Mouse (Mus musculus): Measurements from ENCODE around the gene Olfr464. TPM values are rescaled to one million over a fixed set of nuclear protein-coding genes. Genes with fewer than 3 reads are reported as not detected.

Gene Olfr464
- total and polyA plus RNA-seq, 3 experiments, result not detected

DNA sequence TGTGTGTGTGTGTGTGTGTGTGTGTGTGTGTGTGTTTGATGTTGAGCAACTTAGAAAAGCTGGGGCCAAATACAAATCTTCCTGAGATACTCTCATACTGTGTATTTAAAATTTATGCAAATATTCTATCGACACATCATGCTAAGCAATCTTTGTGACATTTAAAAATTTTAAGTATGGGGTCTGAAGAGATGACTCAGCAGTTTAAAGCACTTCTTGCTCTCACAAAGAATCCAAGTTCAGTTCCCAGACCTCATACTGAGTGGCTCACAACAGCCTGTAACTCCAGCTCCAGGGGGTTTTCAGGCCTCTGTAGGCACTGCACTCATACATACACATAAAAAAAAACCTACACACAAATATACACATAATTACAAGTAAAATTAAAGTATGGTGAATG, 4.8 kb downstream of the Olfr464 start:
- no peak for DNase-seq (ENCODE audit: extremely low read depth)
- H3K36me3 ChIP-seq (replicated peaks in 1 of 2; ENCODE audit: control insufficient read depth in 1 of 2, insufficient read depth in 1 of 2, low read length in 1 of 2), result no peaks in the 10 kb centered on the region
- in situ Hi-C loops (cut with MboI; ENCODE audit: low pct_ligation_motif_present, low pct_unique_long_range_greater_than_20kb, low sequenced_read_pairs), result no loop called here
- no peaks in the 10 kb centered on the region for H3K79me2 ChIP-seq (replicated peaks; ENCODE audit: control insufficient read depth, extremely low read depth, insufficient read depth, poor library complexity, severe bottlenecking)
- H3K9ac ChIP-seq (ENCODE audit: insufficient read depth, low read depth), result no peak overlapping the region
- H3K27me3 ChIP-seq (replicated peaks), result peaks cover 69% of the 10 kb centered on the region
- H3K9me3 ChIP-seq (replicated peaks; ENCODE audit: low read length), result no peaks in the 10 kb centered on the region
- TF ChIP-seq MAFK (IDR thresholded peaks at IDR 0.05; ENCODE audit: insufficient replicate concordance, low read length) (peak; percentile 86), CTCF (conservative IDR thresholded peaks at IDR 0.05 in 1 of 2, IDR thresholded peaks at IDR 0.05 in 1 of 2; ENCODE audit: low read depth in 2 of 2, low read length in 2 of 2) (no peak)
- H3K4me1 ChIP-seq (ENCODE audit: control insufficient read depth in 1 of 2, insufficient read depth in 2 of 2), result no peaks in the 10 kb centered on the region
- H3K4me3 ChIP-seq (replicated peaks in 1 of 3; ENCODE audit: low read depth in 2 of 3, low read length in 2 of 3, poor library complexity in 1 of 3), result no peak overlapping the region
- no peak overlapping the region for H3K4me2 ChIP-seq (ENCODE audit: insufficient read depth, low read depth, poor library complexity, severe bottlenecking)
- no peak overlapping the region for H3K27ac ChIP-seq (ENCODE audit: insufficient read depth, low read depth)
- dilution Hi-C loops (cut with MboI; ENCODE audit: extremely low pct_ligation_motif_present, extremely low pct_unique_long_range_greater_than_20kb, low sequenced_read_pairs), result no loop called here

DNA sequence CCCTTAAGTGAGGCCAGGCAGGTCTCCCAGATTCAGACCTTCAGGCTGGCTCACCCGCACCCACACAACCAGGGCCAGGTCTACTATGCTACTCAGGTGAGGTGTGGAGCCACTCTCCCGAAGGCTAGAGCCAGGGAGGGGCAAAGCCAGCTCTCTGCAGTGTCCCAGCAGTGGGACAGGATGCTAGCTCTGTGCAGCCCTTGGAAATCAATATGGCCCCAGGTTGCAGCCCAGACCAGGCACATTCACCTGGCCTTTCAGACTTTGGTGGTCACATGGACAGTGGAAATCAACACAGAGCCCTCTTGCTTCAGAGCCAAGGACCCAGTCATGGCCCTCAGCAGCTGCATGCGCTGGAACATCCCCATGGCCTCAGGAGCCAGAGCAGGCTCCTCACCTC, 16.4 kb downstream of the Olfr464 start:
- Histone ChIP-seq H3K27ac (ENCODE audit: insufficient read depth, low read depth) (no peak overlapping the region), H3K9me3 (replicated peaks; ENCODE audit: low read length) (peaks cover 2% of the 10 kb centered on the region), H3K4me3 (replicated peaks in 1 of 3; ENCODE audit: low read depth in 2 of 3, low read length in 2 of 3, poor library complexity in 1 of 3) (no peak overlapping the region), H3K27me3 (replicated peaks) (peaks cover 48% of the 10 kb centered on the region), H3K36me3 (replicated peaks in 1 of 2; ENCODE audit: control insufficient read depth in 1 of 2, insufficient read depth in 1 of 2, low read length in 1 of 2) (no peaks in the 10 kb centered on the region), H3K79me2 (replicated peaks; ENCODE audit: control insufficient read depth, extremely low read depth, insufficient read depth, poor library complexity, severe bottlenecking) (no peaks in the 10 kb centered on the region), H3K9ac (ENCODE audit: insufficient read depth, low read depth) (no peak overlapping the region), H3K4me2 (ENCODE audit: insufficient read depth, low read depth, poor library complexity, severe bottlenecking) (no peak overlapping the region), H3K4me1 (ENCODE audit: control insufficient read depth in 1 of 2, insufficient read depth in 2 of 2) (peaks cover 4 to 8% of the 10 kb centered on the region in 2 experiments; a peak in 2 of 4 replicates)
- no peak for TF ChIP-seq PAX5 (IDR thresholded peaks at IDR 0.05; ENCODE audit: low read length)
- no peak for TF ChIP-seq SMC3 (IDR thresholded peaks at IDR 0.05; ENCODE audit: low read depth, low read length)
- TF ChIP-seq HCFC1 (IDR thresholded peaks at IDR 0.05; ENCODE audit: low read depth, low read length), result no peak
- TF ChIP-seq CHD1 (IDR thresholded peaks at IDR 0.05; ENCODE audit: low read depth, low read length), result no peak
- no peak for TF ChIP-seq POLR2A (IDR thresholded peaks at IDR 0.05; ENCODE audit: low read depth, low read length)
- TF ChIP-seq MYC (IDR thresholded peaks at IDR 0.05; ENCODE audit: low read depth, low read length), result no peak
- no peak for TF ChIP-seq MEF2A (IDR thresholded peaks at IDR 0.05; ENCODE audit: borderline replicate concordance, low read depth, low read length)
- TF ChIP-seq JUN (IDR thresholded peaks at IDR 0.05; ENCODE audit: insufficient read depth, low read depth, low read length), result no peak
- TF ChIP-seq USF2 (conservative IDR thresholded peaks at IDR 0.05; ENCODE audit: low read depth, low read length), result no peak
- no peak for TF ChIP-seq ZC3H11A (IDR thresholded peaks at IDR 0.05; ENCODE audit: low read depth, low read length)
- no peak for TF ChIP-seq KAT2A (IDR thresholded peaks at IDR 0.05; ENCODE audit: insufficient replicate concordance, low read length)
- TF ChIP-seq ZMIZ1 (IDR thresholded peaks at IDR 0.05; ENCODE audit: low read depth, low read length), result no peak
- no peak for TF ChIP-seq MAFK (IDR thresholded peaks at IDR 0.05; ENCODE audit: insufficient replicate concordance, low read length)
- no peak for TF ChIP-seq ZKSCAN1 (IDR thresholded peaks at IDR 0.05; ENCODE audit: borderline replicate concordance, low read depth, low read length)
- in situ Hi-C loops (cut with MboI; ENCODE audit: low pct_ligation_motif_present, low pct_unique_long_range_greater_than_20kb, low sequenced_read_pairs) (no loop called here), dilution Hi-C loops (cut with MboI; ENCODE audit: extremely low pct_ligation_motif_present, extremely low pct_unique_long_range_greater_than_20kb, low sequenced_read_pairs) (no loop called here)
- no peak for DNase-seq (ENCODE audit: extremely low read depth)

DNA sequence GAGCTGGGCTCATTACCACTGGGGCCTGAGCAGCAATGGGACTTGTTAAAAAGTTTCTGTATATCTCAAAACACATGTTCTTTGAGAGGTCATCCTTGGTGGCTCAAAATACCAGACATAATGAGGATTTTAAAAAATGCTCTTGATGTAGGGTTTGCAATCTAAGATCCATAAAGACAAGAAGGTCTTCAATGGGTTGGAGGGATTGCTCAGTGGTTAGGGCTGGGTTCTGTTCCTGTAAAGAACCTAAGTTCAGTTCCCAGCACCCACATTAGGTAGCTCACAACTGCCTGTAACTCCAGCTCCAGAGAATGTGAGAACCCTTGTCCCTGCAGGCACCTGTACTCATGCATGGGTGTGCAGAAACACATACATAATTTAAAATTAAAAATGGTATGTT, 23.5 kb downstream of the Olfr464 start, which contains the start of gene Olfr463:
TSS of gene Olfr463 (minus strand) at position 101 of the 400 bp plus-strand sequence.
- no peaks in the 10 kb centered on the region for H3K36me3 ChIP-seq (replicated peaks in 1 of 2; ENCODE audit: control insufficient read depth in 1 of 2, insufficient read depth in 1 of 2, low read length in 1 of 2)
- no peak for DNase-seq (ENCODE audit: extremely low read depth)
- no peak within 1 kb of the TSS for H3K27ac ChIP-seq (ENCODE audit: insufficient read depth, low read depth)
- dilution Hi-C loops (cut with MboI; ENCODE audit: extremely low pct_ligation_motif_present, extremely low pct_unique_long_range_greater_than_20kb, low sequenced_read_pairs) (no loop called here), in situ Hi-C loops (cut with MboI; ENCODE audit: low pct_ligation_motif_present, low pct_unique_long_range_greater_than_20kb, low sequenced_read_pairs) (no loop called here)
- peaks cover 2% of the 10 kb centered on the region for H3K9me3 ChIP-seq (replicated peaks; ENCODE audit: low read length)
- H3K4me3 ChIP-seq (replicated peaks in 1 of 3; ENCODE audit: low read depth in 2 of 3, low read length in 2 of 3, poor library complexity in 1 of 3), result no peak within 1 kb of the TSS
- H3K4me1 ChIP-seq (ENCODE audit: control insufficient read depth in 1 of 2, insufficient read depth in 2 of 2), result peaks cover 0 to 3% of the 10 kb centered on the region in 2 experiments; a peak in 2 of 4 replicates
- H3K79me2 ChIP-seq (replicated peaks; ENCODE audit: control insufficient read depth, extremely low read depth, insufficient read depth, poor library complexity, severe bottlenecking), result no peaks in the 10 kb centered on the region
- H3K27me3 ChIP-seq (replicated peaks), result peaks cover 50% of the 10 kb centered on the region
- no peak within 1 kb of the TSS for H3K4me2 ChIP-seq (ENCODE audit: insufficient read depth, low read depth, poor library complexity, severe bottlenecking)
- no peak within 1 kb of the TSS for H3K9ac ChIP-seq (ENCODE audit: insufficient read depth, low read depth)
- TF ChIP-seq RCOR1 (conservative IDR thresholded peaks at IDR 0.05; ENCODE audit: low read depth, low read length), result no peak
- no peak for TF ChIP-seq ELF1 (IDR thresholded peaks at IDR 0.05; ENCODE audit: low read depth, low read length)
- no peak for TF ChIP-seq GABPA (IDR thresholded peaks at IDR 0.05; ENCODE audit: insufficient replicate concordance, low read depth, low read length)
- no peak for TF ChIP-seq POLR2AphosphoS2 (IDR thresholded peaks at IDR 0.05; ENCODE audit: low read depth, low read length)
- no peak for TF ChIP-seq BHLHE40 (IDR thresholded peaks at IDR 0.05; ENCODE audit: low read depth, low read length)
- no peak for TF ChIP-seq CHD1 (IDR thresholded peaks at IDR 0.05; ENCODE audit: low read depth, low read length)
- no peak for TF ChIP-seq MYC (IDR thresholded peaks at IDR 0.05; ENCODE audit: low read depth, low read length)
